Mouse (Mus musculus) MEL-GATA-1-ER (cell line): ENCODE data around the gene Ifitm3.

Source experiments
- DNase-seq: peaks from one replicate; pipeline ENCODE4 v3.0.0-alpha.2; 2012; ENCODE audit warnings: low read depth; ENCODE audit errors: extremely low read depth

The Ifitm3 gene

GRCm38 (mm10) chr7:140962733-140963132 lies 47.8 kb downstream of the Ifitm3 start:
- DNase-seq, result no peak

GRCm38 (mm10) chr7:140961416-140961815 lies 49.2 kb downstream of the Ifitm3 start:
- no peak for DNase-seq

GRCm38 (mm10) chr7:140960026-140960425 lies 50.5 kb downstream of the Ifitm3 start:
- DNase-seq, result no peak
